Mouse (Mus musculus) gastrocnemius, postnatal 25 days (tissue): ENCODE measurements at regions not wholly inside any gene's neighbourhood (a gene's known extent, or its start where the extent isn't known, plus 50 kb on each side); places are given as distances from the start of the nearest gene placed in this dataset.

ENCODE experiments used
- DNase-seq: peaks from one replicate; pipeline ENCODE4 v3.0.0; 2022

- no peak for DNase-seq
Observed at GRCm38 (mm10) chr12:95054887-95055286, 637.1 kb upstream of the Flrt2 start.

GRCm38 (mm10) chr12:95056926-95057325 lies 635.1 kb upstream of the Flrt2 start:
- DNase-seq: no peak

GRCm38 (mm10) chr12:95059396-95059795 lies 632.6 kb upstream of the Flrt2 start:
- DNase-seq: no peak

DNA sequence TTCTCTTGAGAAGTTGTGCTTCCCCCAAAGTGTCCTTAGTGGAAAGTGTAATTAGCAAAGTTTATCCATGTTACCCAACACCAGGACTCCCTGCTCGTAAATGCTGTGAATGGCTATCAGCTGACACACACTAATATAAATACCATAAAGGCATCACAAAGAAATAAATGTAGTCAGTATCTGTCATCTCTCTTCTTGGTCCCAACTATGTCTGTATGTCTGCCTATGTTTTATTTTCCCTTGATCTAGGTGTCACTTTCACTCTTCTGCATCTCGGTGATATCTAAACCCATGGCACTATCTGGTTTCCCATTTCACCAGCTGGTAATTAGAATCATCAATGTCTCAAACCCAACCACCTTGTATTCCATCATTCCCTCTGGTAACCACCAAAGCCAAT lies 619.7 kb upstream of the Flrt2 start:
- no peak for DNase-seq

- DNase-seq: no peak
Observed at GRCm38 (mm10) chr12:95119223-95119952, 572.6 kb upstream of the Flrt2 start.

- DNase-seq: no peak
Observed at GRCm38 (mm10) chr12:95132804-95133203, 559.2 kb upstream of the Flrt2 start.

DNA sequence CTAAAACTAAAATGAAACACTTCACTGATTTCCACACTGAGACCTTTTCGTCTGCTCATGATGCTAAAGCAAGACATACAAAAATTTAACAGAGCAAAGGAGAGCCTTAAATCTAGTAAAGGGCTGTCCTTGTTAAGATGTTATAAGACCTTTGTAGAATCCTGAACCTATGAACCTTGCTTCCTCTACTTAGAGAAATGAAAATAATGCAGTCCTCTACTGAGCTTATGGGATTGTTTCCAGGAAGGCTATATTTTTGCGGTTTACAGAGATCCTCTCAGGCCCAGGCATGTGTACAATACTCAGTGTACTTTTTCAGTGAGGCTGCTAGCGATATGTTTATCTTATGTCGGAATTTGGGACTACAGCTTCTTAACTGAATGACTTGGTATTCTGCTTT lies 558.5 kb upstream of the Flrt2 start:
- no peak for DNase-seq

DNA sequence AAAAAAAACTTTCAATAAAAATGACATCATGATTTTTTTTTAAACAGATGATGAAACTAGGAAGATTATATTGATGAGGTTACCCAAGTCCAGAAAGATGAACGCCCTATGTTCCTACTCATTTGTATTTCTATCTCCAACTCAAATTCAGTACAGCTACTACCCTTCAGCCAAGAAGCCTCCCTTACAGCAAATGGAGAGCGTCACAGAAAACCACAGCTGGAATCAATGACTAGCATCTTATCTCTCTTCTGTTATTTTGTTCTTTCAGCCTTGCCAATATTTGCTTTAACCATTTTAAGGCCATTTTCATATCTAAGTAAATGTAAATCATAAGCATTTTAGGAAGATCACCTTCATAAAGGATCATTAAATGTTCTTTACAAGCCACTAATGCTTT lies 553.9 kb upstream of the Flrt2 start:
- DNase-seq: no peak

DNA sequence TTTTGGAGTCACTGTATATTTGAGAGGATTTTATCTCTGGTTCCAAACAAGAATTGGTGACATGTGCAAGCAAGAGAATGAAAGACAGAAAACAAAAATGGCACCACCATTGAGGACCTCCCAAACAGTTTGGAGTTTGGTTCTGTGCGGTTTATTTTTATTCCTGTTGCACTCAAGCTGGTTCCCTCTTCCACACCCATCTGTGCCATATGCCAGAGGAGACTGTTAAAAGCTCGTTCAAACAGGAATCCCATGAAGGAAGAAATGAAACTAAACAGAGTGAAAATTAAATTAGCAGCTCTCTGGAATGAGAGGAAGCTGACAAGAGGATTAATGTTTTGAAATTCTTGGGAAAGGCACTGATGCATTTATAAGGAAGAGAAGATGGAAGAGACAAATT lies 521.0 kb upstream of the Flrt2 start:
- no peak for DNase-seq

GRCm38 (mm10) chr12:95173810-95174402 lies 518.1 kb upstream of the Flrt2 start:
- no peak for DNase-seq

- no peak for DNase-seq
Observed at GRCm38 (mm10) chr12:95202486-95202885, 489.5 kb upstream of the Flrt2 start.

- DNase-seq: no peak
Observed at GRCm38 (mm10) chr12:95205081-95205480, 486.9 kb upstream of the Flrt2 start.

- no peak for DNase-seq
Observed at GRCm38 (mm10) chr12:95239158-95239779, 452.8 kb upstream of the Flrt2 start.

- DNase-seq: no peak
Observed at GRCm38 (mm10) chr12:95267187-95267586, 424.8 kb upstream of the Flrt2 start.

- DNase-seq: no peak
Observed at GRCm38 (mm10) chr12:95305386-95305785, 386.6 kb upstream of the Flrt2 start.

DNA sequence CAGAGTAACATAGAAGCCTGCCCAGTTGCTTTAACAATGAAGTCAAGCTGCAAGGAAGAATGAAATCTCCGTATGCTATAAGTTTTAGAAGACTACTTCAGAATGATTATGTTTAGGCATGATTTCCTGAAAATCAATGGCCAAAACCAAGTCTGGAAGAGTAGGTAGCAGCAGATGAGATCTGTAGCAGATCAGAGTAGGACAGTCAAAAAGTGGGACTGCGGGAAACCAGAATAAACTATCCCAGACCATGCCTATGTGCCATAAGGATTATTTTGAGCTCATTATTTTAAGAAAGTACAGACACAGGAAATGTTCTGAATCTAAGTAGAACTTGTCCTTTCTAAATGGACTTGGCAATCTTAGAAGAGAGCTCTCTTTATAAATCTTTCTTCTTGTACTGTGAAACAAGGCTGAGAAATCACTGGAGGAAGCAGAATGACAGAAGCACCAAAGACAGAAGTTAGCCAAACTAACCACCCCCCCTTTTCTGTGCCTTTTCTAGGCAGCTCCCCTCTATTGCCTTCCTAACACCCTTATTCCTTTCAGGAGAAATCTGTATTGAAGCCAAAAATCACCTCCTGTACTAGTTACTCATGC lies 376.8 kb upstream of the Flrt2 start:
- no peak for DNase-seq

DNA sequence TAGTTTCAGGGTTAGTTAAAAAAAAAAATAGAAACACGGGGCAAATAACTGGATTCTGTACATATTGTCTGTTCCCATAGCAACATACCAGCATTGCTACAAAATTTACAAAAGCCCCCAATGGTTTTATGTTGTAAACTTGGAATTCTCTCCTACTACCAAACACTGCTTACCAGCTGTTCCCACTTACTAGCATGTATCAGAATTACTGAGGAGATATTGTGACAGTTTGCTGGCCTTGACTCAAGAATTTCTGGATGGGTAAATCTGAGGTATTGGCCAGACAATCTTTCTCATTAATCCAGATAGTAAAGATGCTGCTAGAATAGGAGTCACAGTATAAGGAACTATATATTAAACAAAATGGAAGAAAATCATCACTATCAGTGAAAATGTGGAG lies 375.2 kb upstream of the Flrt2 start:
- DNase-seq: no peak

GRCm38 (mm10) chr12:95321693-95322092 lies 370.3 kb upstream of the Flrt2 start:
- DNase-seq: no peak

DNA sequence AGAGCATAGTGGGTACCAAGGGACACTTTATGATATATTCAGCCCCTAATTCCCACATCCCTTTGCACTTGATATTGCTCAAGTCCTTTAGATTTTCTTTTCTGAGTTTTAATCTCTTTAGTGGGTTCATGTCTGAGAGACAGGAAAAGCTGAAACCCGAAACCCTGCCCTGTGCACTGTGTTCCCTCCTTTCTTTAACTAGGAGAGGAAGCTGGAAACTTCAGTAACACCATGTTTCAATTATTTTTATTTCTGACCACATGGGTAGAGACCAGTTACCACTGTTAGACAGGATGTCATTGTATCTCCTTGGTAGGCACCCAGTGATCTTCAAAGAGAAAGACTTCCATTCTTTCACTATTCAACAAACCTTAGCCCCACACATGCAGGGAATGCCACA lies 362.4 kb upstream of the Flrt2 start:
- DNase-seq: no peak

DNA sequence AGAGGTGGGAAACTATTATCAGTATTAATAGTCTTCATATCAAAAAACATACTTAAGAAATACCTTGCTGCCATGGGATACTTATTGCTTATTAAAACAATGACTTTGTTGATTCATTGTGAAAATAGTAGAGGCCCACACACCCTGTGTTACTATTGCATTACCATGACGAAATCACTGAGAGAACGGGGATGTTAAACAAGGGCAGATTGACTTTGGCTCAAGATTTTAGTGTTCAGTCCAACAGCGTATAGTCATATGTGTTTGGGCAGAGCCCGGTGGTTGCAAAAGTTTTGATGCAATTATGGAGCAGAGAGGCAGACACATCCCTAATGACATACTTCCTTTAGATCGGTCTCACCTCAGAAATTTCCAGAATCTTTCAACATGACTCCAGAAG lies 344.2 kb upstream of the Flrt2 start:
- DNase-seq: no peak

DNA sequence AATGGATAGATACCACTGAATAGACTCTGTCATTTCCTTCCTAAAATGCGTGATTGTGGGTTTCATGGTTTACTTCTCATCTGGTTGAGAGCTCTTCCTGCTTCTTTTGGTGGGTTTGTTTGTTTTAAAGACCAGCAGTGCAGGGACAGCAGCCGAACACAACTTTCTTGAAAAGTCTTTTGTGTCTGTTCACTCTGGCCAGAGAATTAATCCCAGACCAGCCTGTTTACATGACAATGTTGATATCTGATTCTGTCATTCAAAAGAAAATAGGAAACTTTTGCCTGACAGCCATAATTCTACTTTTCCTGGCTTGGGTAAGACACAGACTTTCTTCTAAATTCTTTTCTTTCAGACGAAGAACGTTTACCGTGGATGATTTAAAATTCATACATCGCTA lies 336.9 kb upstream of the Flrt2 start:
- DNase-seq: no peak

- no peak for DNase-seq
Observed at GRCm38 (mm10) chr12:95384248-95384964, 307.6 kb upstream of the Flrt2 start.

GRCm38 (mm10) chr12:95385688-95386087 lies 306.3 kb upstream of the Flrt2 start:
- DNase-seq: no peak
